Mouse (Mus musculus) heart, embryonic 13.5 days (tissue): ENCODE results near the gene Cdhr2. TPM values are rescaled to one million over a fixed set of nuclear protein-coding genes. Genes with fewer than 3 reads are reported as not detected.
A peak's percentile ranks its signal among the peaks of the same experiment; 100 is the strongest.

Source experiments
- ATAC-seq: fragments of 200-750 bp; cut with Nextera tagmentation; 2 replicates; pipeline ENCODE4 v1.8.0; 2017; ENCODE audit warnings: moderate TSS enrichment; ENCODE audit not compliant: insufficient number of reproducible peaks, low FRiP score, low TSS enrichment; ENCODE audit errors: extremely low read depth
- H3K27ac ChIP-seq: fragments of 300-500 bp; sonication (generic); replicated peaks from 2 replicates; pipeline ENCODE4 v1.5.1; 2015; ENCODE audit warnings: moderate library complexity, mild to moderate bottlenecking, inconsistent platforms
- H3K27me3 ChIP-seq: fragments of 300-500 bp; sonication (generic); replicated peaks from 2 replicates; pipeline ENCODE4 v1.6.1; 2015; ENCODE audit warnings: mild to moderate bottlenecking, inconsistent platforms
- H3K36me3 ChIP-seq: fragments of 300-500 bp; sonication (generic); 2 replicates; pipeline ENCODE4 v1.6.1; 2015; ENCODE audit warnings: mild to moderate bottlenecking, inconsistent platforms
- H3K4me1 ChIP-seq: fragments of 300-500 bp; sonication (generic); 2 replicates; pipeline ENCODE4 v1.6.1; 2015; ENCODE audit warnings: inconsistent platforms
- H3K4me2 ChIP-seq: fragments of 300-500 bp; sonication (generic); 2 replicates; pipeline ENCODE4 v1.6.1; 2015; ENCODE audit warnings: inconsistent platforms, mild to moderate bottlenecking, moderate library complexity
- H3K4me3 ChIP-seq: fragments of 300-500 bp; sonication (generic); 2 replicates; pipeline ENCODE4 v1.5.1; 2015; ENCODE audit warnings: moderate library complexity, mild to moderate bottlenecking, inconsistent platforms
- H3K9ac ChIP-seq: fragments of 300-500 bp; sonication (generic); 2 replicates; pipeline ENCODE4 v1.6.1; 2015; ENCODE audit warnings: inconsistent platforms, mild to moderate bottlenecking, moderate library complexity
- H3K9me3 ChIP-seq: fragments of 300-500 bp; sonication (generic); 2 replicates; pipeline ENCODE4 v1.6.1; 2016; ENCODE audit warnings: inconsistent platforms
- WGBS: fragments of 180-500 bp; shearing (Covaris S2); methylation state at CpG from one replicate; pipeline ENCODE4 v1.1.7; 2015; ENCODE audit warnings: mixed read lengths; 5-methylcytosine and 5-hydroxymethylcytosine counted together
- polyA plus RNA-seq: library from polyadenylated mRNA; unstranded; fragments of >200 nt; fragmentation: Nextera tagmentation; extraction: Ambion mirVana; gene quantifications from 2 replicates; pipeline ENCODE4 v1.2.1, GENCODE M21; 2015

Cdhr2 gene
- 0.45 TPM in 1 of 2 replicates, not detected in the other for polyA plus RNA-seq

- no peak for ATAC-seq
- H3K4me3 ChIP-seq = no peak within 1 kb of the TSS
- no peak within 1 kb of the TSS for H3K4me2 ChIP-seq
- no peaks in the 10 kb centered on the region for H3K36me3 ChIP-seq
- peaks cover 12% of the 10 kb centered on the region; the same call in 1 of the 2 replicates for H3K27me3 ChIP-seq
- H3K9ac ChIP-seq = no peak within 1 kb of the TSS
- 68% methylated on average over 5 of the region's 5 CpGs for WGBS
- H3K27ac ChIP-seq = no peak within 1 kb of the TSS
- H3K9me3 ChIP-seq = no peaks in the 10 kb centered on the region
- H3K4me1 ChIP-seq = no peaks in the 10 kb centered on the region
These were observed at the start of gene Cdhr2 for GRCm38 (mm10) chr13:54701243-54701642. Gene Cdhr2, plus strand, starts transcription at chr13:54701461.

- no peak overlapping the region for H3K4me2 ChIP-seq
- no peak overlapping the region for H3K4me3 ChIP-seq
- ATAC-seq = no peak
- H3K27me3 ChIP-seq = no peaks in the 10 kb centered on the region
- H3K4me1 ChIP-seq = no peaks in the 10 kb centered on the region
- no peaks in the 10 kb centered on the region for H3K9me3 ChIP-seq
- H3K27ac ChIP-seq = no peak overlapping the region
- 78% methylated on average over 5 of the region's 5 CpGs for WGBS
- H3K9ac ChIP-seq = no peak overlapping the region
- H3K36me3 ChIP-seq = peaks cover 96% of the 10 kb centered on the region
These were observed 40.4 kb upstream of the Cdhr2 start for GRCm38 (mm10) chr13:54660877-54661276.

- Histone ChIP-seq H3K9me3 (no peaks in the 10 kb centered on the region), H3K4me3 (no peak overlapping the region), H3K36me3 (peaks cover 94% of the 10 kb centered on the region), H3K27ac (no peak overlapping the region), H3K9ac (no peak overlapping the region), H3K4me2 (no peak overlapping the region), H3K27me3 (no peaks in the 10 kb centered on the region), H3K4me1 (no peaks in the 10 kb centered on the region)
- no peak for ATAC-seq
- 87% methylated on average over 12 of the region's 12 CpGs for WGBS
These were observed 39.9 kb upstream of the Cdhr2 start for GRCm38 (mm10) chr13:54661358-54661757.

- peaks cover 88% of the 10 kb centered on the region for H3K36me3 ChIP-seq
- H3K4me2 ChIP-seq = no peak overlapping the region
- no peak overlapping the region for H3K9ac ChIP-seq
- H3K27ac ChIP-seq = no peak overlapping the region
- H3K4me1 ChIP-seq = no peaks in the 10 kb centered on the region
- no peak for ATAC-seq
- H3K9me3 ChIP-seq = no peaks in the 10 kb centered on the region
- 83% methylated on average over 4 of the region's 4 CpGs for WGBS
- H3K27me3 ChIP-seq = no peaks in the 10 kb centered on the region
- H3K4me3 ChIP-seq = no peak overlapping the region
These were observed 37.3 kb upstream of the Cdhr2 start for GRCm38 (mm10) chr13:54663999-54664398.

GRCm38 (mm10) chr13:54664509-54664908, 36.8 kb upstream of the Cdhr2 start:
- H3K4me3 ChIP-seq = no peak overlapping the region
- H3K36me3 ChIP-seq = peaks cover 87% of the 10 kb centered on the region
- H3K4me1 ChIP-seq = no peaks in the 10 kb centered on the region
- ATAC-seq = no peak
- H3K4me2 ChIP-seq = no peak overlapping the region
- no peaks in the 10 kb centered on the region for H3K27me3 ChIP-seq
- H3K27ac ChIP-seq = no peak overlapping the region
- H3K9ac ChIP-seq = no peak overlapping the region
- H3K9me3 ChIP-seq = no peaks in the 10 kb centered on the region
- 91% methylated on average over 1 of the region's 1 CpGs for whole genome bisulfite sequencing

- no peak for ATAC-seq
- Histone ChIP-seq H3K27me3 (no peaks in the 10 kb centered on the region), H3K4me1 (no peaks in the 10 kb centered on the region), H3K9me3 (no peaks in the 10 kb centered on the region), H3K4me3 (no peak overlapping the region), H3K36me3 (peaks cover 85% of the 10 kb centered on the region), H3K4me2 (no peak overlapping the region), H3K9ac (no peak overlapping the region), H3K27ac (no peak overlapping the region)
- 93% methylated on average over 7 of the region's 7 CpGs for WGBS
These were observed 36.2 kb upstream of the Cdhr2 start for GRCm38 (mm10) chr13:54665062-54665461.

GRCm38 (mm10) chr13:54670491-54670890, 30.8 kb upstream of the Cdhr2 start:
- Histone ChIP-seq H3K9ac (no peak overlapping the region), H3K4me3 (no peak overlapping the region), H3K27ac (no peak overlapping the region), H3K9me3 (no peaks in the 10 kb centered on the region), H3K4me2 (no peak overlapping the region), H3K4me1 (no peaks in the 10 kb centered on the region), H3K27me3 (no peaks in the 10 kb centered on the region), H3K36me3 (peaks cover 33% of the 10 kb centered on the region)
- no peak for ATAC-seq
- 50% methylated on average over 2 of the region's 2 CpGs for WGBS

GRCm38 (mm10) chr13:54675895-54676590, 25.2 kb upstream of the Cdhr2 start:
- H3K27ac ChIP-seq = no peak overlapping the region
- H3K27me3 ChIP-seq = no peaks in the 10 kb centered on the region
- no peak overlapping the region for H3K4me2 ChIP-seq
- no peak overlapping the region for H3K9ac ChIP-seq
- no peak overlapping the region for H3K4me3 ChIP-seq
- H3K9me3 ChIP-seq = no peaks in the 10 kb centered on the region
- no peak for ATAC-seq
- H3K4me1 ChIP-seq = peaks cover 9% of the 10 kb centered on the region; the same call in 1 of the 2 replicates
- WGBS = 62% methylated on average over 11 of the region's 11 CpGs
- peaks cover 26% of the 10 kb centered on the region for H3K36me3 ChIP-seq

GRCm38 (mm10) chr13:54678263-54678662, 23.0 kb upstream of the Cdhr2 start:
- Histone ChIP-seq H3K27ac (no peak overlapping the region), H3K9ac (no peak overlapping the region), H3K36me3 (peaks cover 49% of the 10 kb centered on the region), H3K4me2 (no peak overlapping the region), H3K9me3 (no peaks in the 10 kb centered on the region), H3K4me3 (no peak overlapping the region), H3K27me3 (no peaks in the 10 kb centered on the region), H3K4me1 (peaks cover 13% of the 10 kb centered on the region; the same call in 1 of the 2 replicates)
- no peak for ATAC-seq
- WGBS = 66% methylated on average over 4 of the region's 4 CpGs

GRCm38 (mm10) chr13:54680184-54680853, 20.9 kb upstream of the Cdhr2 start:
- 70% methylated on average over 17 of the region's 17 CpGs for WGBS
- Histone ChIP-seq H3K4me1 (peaks cover 30% of the 10 kb centered on the region), H3K36me3 (peaks cover 61% of the 10 kb centered on the region), H3K27me3 (no peaks in the 10 kb centered on the region), H3K9me3 (no peaks in the 10 kb centered on the region), H3K9ac (no peak overlapping the region), H3K27ac (no peak overlapping the region; the same call in 1 of the 2 replicates), H3K4me2 (peak overlapping the region; percentile 34), H3K4me3 (no peak overlapping the region; the same call in 1 of the 2 replicates)
- no peak for ATAC-seq

- H3K27ac ChIP-seq = no peak overlapping the region
- WGBS = 71% methylated on average over 7 of the region's 8 CpGs
These were observed 20.0 kb upstream of the Cdhr2 start for GRCm38 (mm10) chr13:54681291-54681690.

More at GRCm38 (mm10) chr13:54681291-54681690, 20.0 kb upstream of the Cdhr2 start:
- Histone ChIP-seq H3K9ac (no peak overlapping the region), H3K4me1 (peaks cover 40% of the 10 kb centered on the region), H3K36me3 (peaks cover 61% of the 10 kb centered on the region), H3K9me3 (no peaks in the 10 kb centered on the region), H3K27me3 (no peaks in the 10 kb centered on the region), H3K4me2 (0 out of 2 replicates have a peak overlapping the region, but pooled peaks have one; percentile 34), H3K4me3 (no peak overlapping the region)
- no peak for ATAC-seq
